Mouse (Mus musculus): ENCODE measurements at regions not wholly inside any gene's neighbourhood (a gene's known extent, or its start where the extent isn't known, plus 50 kb on each side); places are given as distances from the start of the nearest gene placed in this dataset.

DNA sequence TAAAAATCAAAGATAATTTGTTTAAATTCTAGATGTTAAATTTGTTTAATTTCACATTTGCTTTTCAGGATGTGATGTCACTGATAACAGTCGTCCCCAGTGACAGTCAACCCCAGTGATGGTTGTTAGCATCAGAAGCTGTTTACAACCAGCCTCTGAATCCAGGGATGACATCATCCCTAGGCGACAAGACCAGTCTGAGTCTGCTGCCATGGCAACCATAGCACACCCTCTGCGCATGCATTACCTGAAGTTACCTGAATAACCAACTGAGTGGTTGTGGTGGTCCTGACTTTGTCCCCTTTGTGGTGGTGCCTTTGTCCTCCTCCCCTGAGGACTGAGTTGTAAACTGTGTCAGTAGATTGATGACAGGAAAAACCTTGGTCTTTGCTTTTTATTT is 92.0 kb upstream of the Zfp644 start:
- no peak for DNase-seq

DNA sequence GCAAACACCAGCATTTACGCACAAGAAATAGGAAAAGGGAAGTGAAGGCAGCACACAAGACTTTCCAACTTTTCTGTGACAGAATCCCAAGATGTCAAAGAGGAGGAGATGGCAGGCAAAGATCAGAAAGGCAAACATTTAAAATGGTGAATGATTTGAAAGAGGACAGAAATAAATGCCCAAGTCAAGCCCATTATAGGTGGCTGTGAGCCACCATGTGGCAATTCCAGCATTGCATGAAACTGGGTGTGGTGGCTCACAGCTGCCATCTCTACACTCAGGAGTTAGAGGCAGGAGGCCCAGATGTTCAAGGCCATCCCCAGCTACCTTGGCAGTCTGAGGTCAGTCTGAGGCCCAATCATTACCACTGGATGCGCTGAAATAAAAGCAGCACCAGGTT is 88.0 kb upstream of the Zfp644 start:
- no peak for DNase-seq

DNA sequence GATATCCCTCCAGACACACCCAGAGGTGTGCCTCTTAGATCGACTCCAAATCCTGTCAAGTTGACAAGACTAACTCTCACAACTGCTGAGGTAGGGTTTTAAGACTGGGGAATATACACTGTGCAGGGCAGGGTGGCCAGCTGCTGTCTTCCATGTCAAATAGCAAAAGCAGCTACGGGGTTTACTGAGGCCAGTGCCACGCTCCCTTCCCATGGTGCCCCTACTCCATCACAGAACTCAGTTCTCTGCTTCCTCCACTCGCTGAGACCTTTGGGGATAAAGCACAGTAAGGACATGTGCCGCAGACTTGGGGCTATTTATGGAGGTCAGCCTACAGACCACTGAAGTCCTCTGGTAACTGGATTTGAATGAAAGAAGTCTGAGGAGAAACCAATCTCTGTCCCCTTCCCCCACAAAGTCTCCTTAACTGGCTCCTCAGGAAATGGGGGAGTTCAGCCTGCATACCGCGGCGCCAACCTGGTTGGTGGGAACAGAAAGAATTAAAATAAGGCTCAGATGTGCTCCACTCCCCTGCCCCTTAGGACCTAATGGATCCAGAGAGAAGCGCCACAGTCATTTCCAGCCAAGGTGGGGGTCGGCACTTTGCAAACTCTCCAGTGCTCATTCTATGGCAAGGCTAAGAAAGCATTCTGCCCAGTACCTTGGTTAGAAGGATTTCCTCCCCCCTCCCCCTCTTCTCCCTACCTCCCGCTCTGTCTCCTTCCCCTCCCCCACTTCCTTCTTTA is 87.0 kb upstream of the Zfp644 start:
- DNase-seq = no peak

DNA sequence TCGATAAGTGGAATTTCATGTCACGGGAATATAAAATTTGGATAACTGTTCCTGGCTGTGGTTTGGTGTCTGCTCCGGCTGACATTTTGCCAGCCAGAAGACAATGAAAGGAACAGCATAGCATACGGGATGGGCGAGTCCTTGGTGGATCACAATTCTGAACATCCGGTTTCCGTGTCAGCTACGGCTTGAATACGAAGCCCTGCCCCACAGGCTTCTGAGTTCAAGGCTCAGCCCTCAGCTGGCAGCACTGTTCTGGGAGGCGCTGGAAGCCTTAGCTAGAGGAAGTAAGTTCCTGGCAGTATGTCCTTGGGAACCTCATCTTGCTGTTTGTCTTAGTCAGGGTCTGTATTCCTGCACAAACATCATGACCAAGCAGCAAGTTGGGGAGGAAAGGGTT is 83.7 kb upstream of the Zfp644 start:
- DNase-seq = no peak

- DNase-seq = no peak
Observed at GRCm38 (mm10) chr5:106778176-106778781, 81.2 kb upstream of the Zfp644 start.

- DNase-seq = no peak
Observed at GRCm38 (mm10) chr5:106775010-106775693, 78.1 kb upstream of the Zfp644 start.

- no peak for DNase-seq
Observed at GRCm38 (mm10) chr5:106773201-106773934, 76.3 kb upstream of the Zfp644 start.

DNA sequence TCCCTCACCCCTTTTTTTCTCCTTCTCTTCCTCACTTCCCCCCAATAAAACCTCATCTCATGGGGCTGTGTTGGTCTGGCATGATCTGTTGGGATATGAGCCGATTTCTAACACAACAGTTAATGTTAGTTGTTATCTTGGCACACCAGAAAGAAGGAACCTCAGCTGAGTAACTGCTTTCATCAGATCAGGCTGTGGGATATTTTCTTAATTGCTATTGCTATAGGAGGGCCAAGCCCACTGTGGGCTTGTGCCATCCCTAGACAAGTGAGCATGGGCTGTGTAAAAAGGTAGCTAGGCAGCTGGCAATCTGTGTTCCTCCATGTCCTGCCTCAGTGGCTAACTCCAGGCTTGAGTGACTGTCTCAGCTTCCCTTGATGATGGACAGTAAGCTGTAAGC is 73.9 kb upstream of the Zfp644 start:
- DNase-seq = no peak

GRCm38 (mm10) chr5:106765335-106765734 is 68.2 kb upstream of the Zfp644 start:
- DNase-seq = no peak

GRCm38 (mm10) chr5:106763283-106763682 is 66.2 kb upstream of the Zfp644 start:
- no peak for DNase-seq

DNA sequence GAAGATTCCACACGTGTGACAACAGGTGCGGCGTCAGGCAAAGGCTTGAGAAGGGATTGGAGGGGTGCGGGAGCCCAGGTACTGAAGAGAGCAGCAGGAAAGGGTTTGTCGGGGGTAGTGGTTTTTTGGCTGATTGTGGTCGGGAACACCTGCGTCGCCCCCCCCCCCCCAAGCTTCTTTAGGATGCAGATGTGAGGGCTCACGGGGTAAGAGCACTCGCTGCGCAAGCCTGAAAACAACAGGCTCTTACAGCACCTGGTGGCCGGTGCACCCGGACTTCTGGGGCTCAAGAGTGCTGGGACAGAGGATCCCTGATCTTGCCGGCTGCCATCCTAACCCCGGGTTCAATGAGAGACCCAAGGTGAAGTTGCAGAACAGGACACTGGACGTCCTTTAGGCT is 60.9 kb upstream of the Zfp644 start:
- no peak for DNase-seq

DNA sequence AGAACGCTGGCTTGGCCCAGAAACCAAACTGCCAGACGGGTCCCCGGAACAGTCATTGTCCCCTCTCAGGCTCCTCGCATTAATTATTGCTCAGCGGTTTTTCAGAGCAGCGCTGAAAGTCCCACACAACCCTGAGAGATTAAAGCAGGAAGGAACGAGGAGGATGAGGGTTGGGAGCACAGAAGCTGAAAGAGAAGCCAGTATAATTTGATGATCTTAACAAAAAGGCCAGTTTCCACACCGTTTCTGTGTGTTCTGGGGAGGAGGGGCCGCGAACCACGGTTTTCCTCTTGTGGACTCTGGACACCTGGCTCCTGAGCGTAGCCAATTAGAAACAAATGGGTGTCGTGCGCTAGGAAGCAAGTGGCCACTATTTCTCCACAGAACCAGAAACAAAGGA is 60.3 kb upstream of the Zfp644 start:
- no peak for DNase-seq

- DNase-seq = peak; percentile 5 to 16
Observed at GRCm38 (mm10) chr5:106756937-106757371, 59.9 kb upstream of the Zfp644 start.

DNA sequence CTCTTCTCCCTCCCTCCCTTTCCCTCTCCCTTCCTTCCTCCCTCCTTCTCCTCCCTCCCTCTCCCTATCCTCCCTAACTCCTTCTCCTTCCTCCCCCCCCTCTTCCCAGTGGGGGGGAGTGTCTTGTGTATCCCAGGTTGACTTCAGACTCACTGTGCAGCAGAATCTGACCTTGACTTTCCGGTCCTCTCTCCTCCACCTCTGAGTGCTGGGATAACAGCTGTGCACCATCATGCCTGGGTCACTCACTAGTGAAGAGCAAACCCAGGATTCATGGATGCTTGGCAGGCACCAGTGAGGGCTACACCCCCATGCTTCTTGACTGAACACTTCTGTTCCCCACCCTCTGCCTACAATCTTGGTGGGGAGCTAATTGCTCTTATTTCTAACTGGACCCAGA is 56.2 kb upstream of the Zfp644 start:
- no peak for DNase-seq

- DNase-seq = no peak
Observed at GRCm38 (mm10) chr5:106750168-106750567, 53.1 kb upstream of the Zfp644 start.

GRCm38 (mm10) chr5:106748527-106749138 is 51.5 kb upstream of the Zfp644 start:
- DNase-seq = no peak

All from adrenal gland, postnatal 36 days (tissue).